Mouse (Mus musculus): ENCODE measurements around the gene Btbd11.

DNA sequence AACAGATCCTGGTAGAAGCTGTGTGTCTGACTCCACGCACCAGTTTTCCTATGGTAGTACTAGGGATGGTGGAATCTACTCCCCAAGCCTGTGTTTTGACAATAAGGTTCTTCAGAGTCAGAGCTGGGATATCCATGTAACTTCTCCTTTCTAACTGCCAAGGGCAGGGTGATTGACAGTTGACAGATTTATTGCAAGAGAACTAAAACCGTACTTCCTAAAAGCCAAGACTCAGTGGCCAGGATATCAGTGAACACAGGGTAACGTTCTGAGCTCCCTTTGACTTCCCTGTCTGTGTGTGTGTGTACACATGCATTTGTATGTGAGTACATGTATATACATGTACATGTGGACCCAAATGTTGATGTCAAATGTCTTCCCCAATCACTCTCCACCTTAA, 201.1 kb downstream of the Btbd11 start:
- TF ChIP-seq CTCF (conservative IDR thresholded peaks at IDR 0.05; ENCODE audit: low read length) (no peak), NANOG (IDR thresholded peaks at IDR 0.05; ENCODE audit: borderline replicate concordance, low read length) (no peak)

Measured in E14TG2a.4 (cell line).